Mouse (Mus musculus) adrenal gland, postnatal 25 days (tissue): ENCODE results near the gene Ppp5c. TPM values are rescaled to one million over a fixed set of nuclear protein-coding genes. Genes with fewer than 3 reads are reported as not detected.

ENCODE experiments used
- DNase-seq: peaks from one replicate; pipeline ENCODE4 v3.0.0; 2021; ENCODE audit warnings: mixed read lengths
- total RNA-seq: library from RNA; stranded (reverse); gene quantifications from 2 replicates; pipeline ENCODE4 v1.2.3, GENCODE M21; 2021

Gene Ppp5c
- total RNA-seq, 1 experiment from 2014 or later, result 93.6 TPM

GRCm38 (mm10) chr7:16982859-16983568, 44.7 kb downstream of the Ppp5c start, which contains the start of gene Gm42372:
Gene Gm42372 (plus strand): TSS chr7:16983086.
- peak; percentile 50 for DNase-seq

- no peak for DNase-seq
These were observed 47.4 kb downstream of the Ppp5c start for GRCm38 (mm10) chr7:16980348-16980747.

GRCm38 (mm10) chr7:16978593-16978992, 49.1 kb downstream of the Ppp5c start:
- DNase-seq, result no peak

- DNase-seq, result no peak
These were observed 49.6 kb downstream of the Ppp5c start for GRCm38 (mm10) chr7:16978173-16978572.

- no peak for DNase-seq
These were observed 51.4 kb downstream of the Ppp5c start for GRCm38 (mm10) chr7:16976298-16976697.

- no peak for DNase-seq
These were observed 53.7 kb downstream of the Ppp5c start for GRCm38 (mm10) chr7:16974018-16974417.

- no peak for DNase-seq
These were observed 56.6 kb downstream of the Ppp5c start for GRCm38 (mm10) chr7:16971160-16971559.

- no peak for DNase-seq
These were observed 59.3 kb downstream of the Ppp5c start for GRCm38 (mm10) chr7:16968414-16968813.

GRCm38 (mm10) chr7:16961678-16962077, 66.0 kb downstream of the Ppp5c start:
- DNase-seq, result no peak

GRCm38 (mm10) chr7:16959539-16960187, 68.1 kb downstream of the Ppp5c start, which contains the start of gene Pnmal1:
Gene Pnmal1 (plus strand): TSS chr7:16959679.
- peak; percentile 77 for DNase-seq

GRCm38 (mm10) chr7:16956410-16957265, 71.1 kb downstream of the Ppp5c start:
- DNase-seq, result no peak

- DNase-seq, result no peak
These were observed 72.0 kb downstream of the Ppp5c start for GRCm38 (mm10) chr7:16955712-16956111.

Other genes with a start within 250 kb of the Ppp5c start
- 92.7 and 99.0 TPM in 2 replicates for gene Slc1a5, start 246.6 kb downstream of the Ppp5c start, total RNA-seq
- gene Strn4, start 212.0 kb downstream of the Ppp5c start, total RNA-seq, result 73.7 and 116 TPM in 2 replicates
- gene Fkrp, start 211.2 kb downstream of the Ppp5c start, total RNA-seq, result 27.5 and 28.2 TPM in 2 replicates
- 17.5 and 23.9 TPM in 2 replicates for gene Prkd2, start 185.0 kb downstream of the Ppp5c start, total RNA-seq
- gene Dact3, start 152.6 kb downstream of the Ppp5c start, total RNA-seq, result 1.8 and 2.8 TPM in 2 replicates
- gene Gng8, start 136.1 kb downstream of the Ppp5c start, total RNA-seq, result 0.70 TPM in 1 of 2 replicates, not detected in the other
- 1.5 and 1.6 TPM in 2 replicates for gene Ptgir, start 121.4 kb downstream of the Ppp5c start, total RNA-seq
- 242 and 255 TPM in 2 replicates for gene Calm3, start 103.8 kb downstream of the Ppp5c start, total RNA-seq
- 26.9 and 36.1 TPM in 2 replicates for gene Pnmal2, start 83.2 kb downstream of the Ppp5c start, total RNA-seq
- 4.3 and 5.4 TPM in 2 replicates for gene Pnmal1, start 68.2 kb downstream of the Ppp5c start, total RNA-seq
- 1.1 and 2.1 TPM in 2 replicates for gene Gm42372, start 44.8 kb downstream of the Ppp5c start, total RNA-seq
- gene Ccdc8, start 35.2 kb downstream of the Ppp5c start, total RNA-seq, result 19.7 and 26.0 TPM in 2 replicates
- gene Hif3a, start 34.5 kb upstream of the Ppp5c start, total RNA-seq, result 2.1 and 3.5 TPM in 2 replicates
- 0.24 and 0.33 TPM in 2 replicates for gene Psg16, start 46.1 kb upstream of the Ppp5c start, total RNA-seq
- gene Ceacam3, start 122.4 kb upstream of the Ppp5c start, total RNA-seq, result not detected in 2 replicates
- gene Psg29, start 175.6 kb upstream of the Ppp5c start, total RNA-seq, result not detected in 2 replicates